ENCODE assay signal across 27 mouse cellular contexts in the genomic region with DNA sequence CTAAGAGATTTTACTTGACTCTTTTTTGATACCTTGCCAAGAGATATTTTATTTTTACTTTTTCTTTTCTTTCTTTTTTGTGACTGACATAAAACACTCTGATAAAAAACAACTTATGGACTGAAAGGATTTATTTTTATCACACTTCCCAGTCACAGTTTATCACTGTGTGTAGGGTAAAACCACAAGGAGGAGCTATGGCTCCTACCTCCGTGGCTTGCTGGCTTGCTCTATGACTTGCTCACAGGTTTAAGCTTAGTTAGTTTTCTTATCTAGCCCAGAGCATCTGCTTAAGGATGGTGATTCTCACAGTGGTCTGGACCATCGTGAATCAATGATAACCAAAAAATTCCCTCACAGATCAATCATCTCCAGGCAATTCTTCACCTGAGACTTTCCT.
DNase-seq lines count a peak whose midpoint lies in the region; ATAC-seq and TF ChIP-seq lines count a peak whose summit lies in the region.
"Had no signal": no experiment of that assay in that cellular context is flagged by ENCODE, and none has a peak within 500 bp of the region (broad histone marks: within the 10 kb centered on the region; RNA-seq: fewer than 3 reads in every experiment).

No protein-coding gene starts in this region.

- H3K4me3 ChIP-seq in intestine, postnatal 0 days (ENCODE audit: low read depth, low read length) = no peak overlapping the region
- H3K4me3 ChIP-seq in intestine, embryonic 16.5 days (ENCODE audit: low read length) = no peak overlapping the region
- no peak overlapping the region for H3K4me3 ChIP-seq in lung, embryonic 14.5 days (ENCODE audit: low read depth, low read length)
- no peak overlapping the region for H3K4me3 ChIP-seq in lung, adult 2 months (replicated peaks; ENCODE audit: extremely low read depth, low read depth, low read length)
- H3K4me3 ChIP-seq in hindbrain, embryonic 11.5 days (ENCODE audit: low read depth, low read length) = no peak overlapping the region
- H3K4me3 ChIP-seq: forebrain, embryonic 15.5 days; heart, embryonic 10.5 days; limb, embryonic 12.5 days; midbrain, embryonic 15.5 days had no signal

- H3K27ac ChIP-seq in intestine, postnatal 0 days (ENCODE audit: low read depth, low read length) = no peak overlapping the region
- H3K27ac ChIP-seq in intestine, embryonic 16.5 days (ENCODE audit: low read length) = no peak overlapping the region
- no peak overlapping the region for H3K27ac ChIP-seq in lung, embryonic 14.5 days (ENCODE audit: low read depth)
- H3K27ac ChIP-seq in hindbrain, embryonic 11.5 days (ENCODE audit: low read depth, low read length) = no peak overlapping the region
- H3K27ac ChIP-seq: forebrain, embryonic 15.5 days; heart, embryonic 10.5 days; hindbrain, embryonic 14.5 days; limb, embryonic 12.5 days; macrophage; midbrain, embryonic 15.5 days had no signal

- H3K4me1 ChIP-seq in intestine, postnatal 0 days (replicated peaks; ENCODE audit: control insufficient read depth, insufficient read depth, low read length) = no peaks in the 10 kb centered on the region
- H3K4me1 ChIP-seq in intestine, embryonic 16.5 days (ENCODE audit: control insufficient read depth, insufficient read depth, low read length) = no peaks in the 10 kb centered on the region
- no peaks in the 10 kb centered on the region for H3K4me1 ChIP-seq in lung, embryonic 14.5 days (ENCODE audit: insufficient read depth)
- no peaks in the 10 kb centered on the region for H3K4me1 ChIP-seq in lung, adult 2 months (ENCODE audit: control insufficient read depth, insufficient read depth, low read length)
- no peaks in the 10 kb centered on the region for H3K4me1 ChIP-seq in hindbrain, embryonic 11.5 days (replicated peaks; ENCODE audit: control insufficient read depth, insufficient read depth, low read length)
- H3K4me1 ChIP-seq: forebrain, embryonic 15.5 days; heart, embryonic 10.5 days; limb, embryonic 12.5 days; midbrain, embryonic 15.5 days had no signal

- no peaks in the 10 kb centered on the region for H3K36me3 ChIP-seq in intestine, postnatal 0 days (ENCODE audit: control insufficient read depth, insufficient read depth)
- no peaks in the 10 kb centered on the region for H3K36me3 ChIP-seq in intestine, embryonic 16.5 days (ENCODE audit: control insufficient read depth, insufficient read depth, low read length)
- no peaks in the 10 kb centered on the region for H3K36me3 ChIP-seq in lung, embryonic 14.5 days (ENCODE audit: insufficient read depth)
- H3K36me3 ChIP-seq in hindbrain, embryonic 11.5 days (ENCODE audit: control insufficient read depth, insufficient read depth, low read length) = no peaks in the 10 kb centered on the region
- H3K36me3 ChIP-seq: forebrain, embryonic 15.5 days; heart, embryonic 10.5 days; limb, embryonic 12.5 days; midbrain, embryonic 15.5 days had no signal

- H3K4me2 ChIP-seq in intestine, postnatal 0 days (replicated peaks; ENCODE audit: low read depth) = no peak overlapping the region
- no peak overlapping the region for H3K4me2 ChIP-seq in intestine, embryonic 16.5 days (ENCODE audit: low read depth, low read length)
- H3K4me2 ChIP-seq in lung, embryonic 14.5 days = no peak overlapping the region
- no peak overlapping the region for H3K4me2 ChIP-seq in hindbrain, embryonic 11.5 days (replicated peaks; ENCODE audit: low read depth, low read length)
- H3K4me2 ChIP-seq: forebrain, embryonic 15.5 days; hindbrain, embryonic 14.5 days; limb, embryonic 12.5 days; midbrain, embryonic 15.5 days had no signal

- peak; percentile 5 for DNase-seq in lung, embryonic 14.5 days
- no peak for DNase-seq in lung, adult 2 months
- DNase-seq in hindbrain, embryonic 11.5 days (ENCODE audit: low spot score) = no peak
- no peak for DNase-seq in urinary bladder, postnatal 36 days (ENCODE audit: low spot score in 2 of 2)
- DNase-seq: adrenal gland, postnatal 25 days; cerebellum, adult 2 months; cerebellum, postnatal 14 days; gastrocnemius, postnatal 25 days; heart, adult 11 months; heart, postnatal 36 days; kidney, adult 18-20 months; kidney, postnatal 4 days; lung, postnatal 10 days; right cerebral cortex, adult 18-20 months; spleen, adult 18-20 months; thymus, adult 2 months; thymus, postnatal 4 days had no signal

- H3K9ac ChIP-seq in intestine, postnatal 0 days (ENCODE audit: low read depth, low read length) = no peak overlapping the region
- no peak overlapping the region for H3K9ac ChIP-seq in intestine, embryonic 16.5 days (ENCODE audit: low read depth, low read length)
- no peak overlapping the region for H3K9ac ChIP-seq in lung, embryonic 14.5 days
- no peak overlapping the region for H3K9ac ChIP-seq in hindbrain, embryonic 11.5 days (ENCODE audit: low read depth, low read length)
- H3K9ac ChIP-seq: forebrain, embryonic 15.5 days; hindbrain, embryonic 14.5 days; limb, embryonic 12.5 days; midbrain, embryonic 15.5 days had no signal

- TF ChIP-seq CTCF in intestine, postnatal 0 days (IDR thresholded peaks at IDR 0.05; ENCODE audit: low read depth) = peak; percentile 9; the same call in 1 of the 2 replicates
- TF ChIP-seq CTCF in lung, embryonic 14.5 days (IDR thresholded peaks at IDR 0.05; ENCODE audit: low read depth) = peak; percentile 29; the same call in 1 of the 2 replicates
- no peak for TF ChIP-seq CTCF in lung, adult 2 months (IDR thresholded peaks at IDR 0.05; ENCODE audit: insufficient read depth, low read length)

- H3K27me3 ChIP-seq in intestine, postnatal 0 days (replicated peaks; ENCODE audit: control insufficient read depth, insufficient read depth, low read length) = no peaks in the 10 kb centered on the region
- no peaks in the 10 kb centered on the region for H3K27me3 ChIP-seq in intestine, embryonic 16.5 days (replicated peaks; ENCODE audit: control insufficient read depth, insufficient read depth, low read length)
- no peaks in the 10 kb centered on the region for H3K27me3 ChIP-seq in lung, embryonic 14.5 days (ENCODE audit: insufficient read depth, low read length)
- no peaks in the 10 kb centered on the region for H3K27me3 ChIP-seq in hindbrain, embryonic 11.5 days (ENCODE audit: control insufficient read depth, insufficient read depth, low read length)
- H3K27me3 ChIP-seq: forebrain, embryonic 15.5 days; limb, embryonic 12.5 days; midbrain, embryonic 15.5 days had no signal

- H3K9me3 ChIP-seq in intestine, postnatal 0 days (ENCODE audit: control insufficient read depth) = no peaks in the 10 kb centered on the region
- no peaks in the 10 kb centered on the region for H3K9me3 ChIP-seq in intestine, embryonic 16.5 days (ENCODE audit: control insufficient read depth, low read length)
- no peaks in the 10 kb centered on the region for H3K9me3 ChIP-seq in lung, embryonic 14.5 days (ENCODE audit: low read depth, low read length)
- H3K9me3 ChIP-seq in hindbrain, embryonic 11.5 days (ENCODE audit: control insufficient read depth, low read length) = no peaks in the 10 kb centered on the region
- H3K9me3 ChIP-seq: forebrain, embryonic 15.5 days; heart, embryonic 10.5 days; limb, embryonic 12.5 days; midbrain, embryonic 15.5 days had no signal

- TF ChIP-seq POLR2A in lung, adult 2 months (IDR thresholded peaks at IDR 0.05; ENCODE audit: borderline replicate concordance, extremely low read depth, low read depth, low read length) = no peak

- 63% methylated on average over 2 of the region's 2 CpGs for WGBS in intestine, postnatal 0 days
- WGBS in intestine, embryonic 16.5 days = 63% methylated on average over 2 of the region's 2 CpGs
- 45% methylated on average over 2 of the region's 2 CpGs for WGBS in lung, embryonic 14.5 days
- 32% methylated on average over 2 of the region's 2 CpGs for WGBS in lung, adult 2 months
- 78% methylated on average over 2 of the region's 2 CpGs for WGBS in hindbrain, embryonic 11.5 days

- ATAC-seq in intestine, postnatal 0 days = no peak
- no peak for ATAC-seq in intestine, embryonic 16.5 days
- no peak for ATAC-seq in lung, embryonic 14.5 days (ENCODE audit: insufficient read depth)
- ATAC-seq in common myeloid progenitor, adult 5-6 weeks (replicated peaks; ENCODE audit: low read depth, poor library complexity, severe bottlenecking) = peak; percentile 80
- ATAC-seq in hindbrain, embryonic 11.5 days (ENCODE audit: low FRiP score) = no peak
- ATAC-seq: CD4-positive, CD25-positive, alpha-beta regulatory T cell, adult 4 months; forebrain, embryonic 15.5 days; midbrain, embryonic 15.5 days had no signal
